ENCODE assay signal across 19 mouse cellular contexts in genomic region chr8:84038015-84038414, GRCm38 (mm10). TPM values are rescaled to one million over a fixed set of nuclear protein-coding genes. Genes with fewer than 3 reads are reported as not detected.
DNase-seq lines count a peak whose midpoint lies in the region; ATAC-seq and TF ChIP-seq lines count a peak whose summit lies in the region.
"Had no signal": no experiment of that assay in that cellular context is flagged by ENCODE, and none has a peak within 500 bp of the region (broad histone marks: within the 10 kb centered on the region; RNA-seq: fewer than 3 reads in every experiment).

No protein-coding gene starts in this region.

- no peaks in the 10 kb centered on the region for H3K4me1 ChIP-seq in kidney, adult 2 months (ENCODE audit: control insufficient read depth, insufficient read depth, low read length)
- peaks cover 9% of the 10 kb centered on the region for H3K4me1 ChIP-seq in kidney, embryonic 16.5 days (ENCODE audit: insufficient read depth, low read length)

- no peak overlapping the region for H3K27ac ChIP-seq in kidney, adult 2 months (ENCODE audit: insufficient read depth, low read depth, low read length)
- no peak overlapping the region for H3K27ac ChIP-seq in kidney, embryonic 16.5 days (ENCODE audit: low read length)
- H3K27ac ChIP-seq in layer of hippocampus, adult 2 months: no peak overlapping the region
- H3K27ac ChIP-seq: forebrain, embryonic 13.5 days; limb, embryonic 13.5 days; midbrain, embryonic 13.5 days had no signal

- no peak for TF ChIP-seq POLR2A in kidney, adult 2 months (IDR thresholded peaks at IDR 0.05; ENCODE audit: low read depth, low read length)

- no peaks in the 10 kb centered on the region for H3K9me3 ChIP-seq in kidney, embryonic 16.5 days (ENCODE audit: low read length)
- H3K9me3 ChIP-seq: forebrain, embryonic 13.5 days; limb, embryonic 13.5 days; midbrain, embryonic 13.5 days had no signal

- TF ChIP-seq CTCF in kidney, adult 2 months (conservative IDR thresholded peaks at IDR 0.05; ENCODE audit: insufficient read depth, insufficient read length, low read depth, low read length): no peak
- TF ChIP-seq CTCF in layer of hippocampus, adult 2 months (conservative IDR thresholded peaks at IDR 0.05): no peak

- peak; percentile 80 for DNase-seq in adrenal gland, adult 2 months
- no peak for DNase-seq in adrenal gland, adult 18-20 months (ENCODE audit: low spot score in 2 of 2)
- peak; percentile 60 for DNase-seq in kidney, adult 2 months
- DNase-seq in adrenal gland, postnatal 10 days: peak; percentile 59
- peak; percentile 70 for DNase-seq in kidney, postnatal 10 days
- DNase-seq in layer of hippocampus, adult 2 months (ENCODE audit: low spot score in 2 of 2): no peak
- no peak for DNase-seq in right cerebral cortex, postnatal 25 days
- DNase-seq: cerebellum, postnatal 10 days; embryo, embryonic 11 days; lung, adult 18-20 months had no signal

- no peaks in the 10 kb centered on the region for H3K27me3 ChIP-seq in kidney, adult 2 months (replicated peaks; ENCODE audit: control insufficient read depth, insufficient read depth, low read length)
- H3K27me3 ChIP-seq in kidney, embryonic 16.5 days (ENCODE audit: insufficient read depth, low read length): peaks cover 10% of the 10 kb centered on the region
- H3K27me3 ChIP-seq: Patski had no signal

- no peak for ATAC-seq in kidney, embryonic 16.5 days (ENCODE audit: low FRiP score, low TSS enrichment)
- ATAC-seq: forebrain, embryonic 13.5 days; midbrain, embryonic 13.5 days; Patski had no signal

- WGBS in kidney, adult 2 months: 55% methylated on average over 5 of the region's 5 CpGs
- WGBS in kidney, embryonic 16.5 days: 49% methylated on average over 5 of the region's 5 CpGs

- no peak overlapping the region for H3K9ac ChIP-seq in kidney, embryonic 16.5 days (replicated peaks; ENCODE audit: low read length)
- H3K9ac ChIP-seq: forebrain, embryonic 13.5 days; limb, embryonic 13.5 days; midbrain, embryonic 13.5 days had no signal

- H3K36me3 ChIP-seq in kidney, adult 2 months (ENCODE audit: control insufficient read depth, insufficient read depth, low read length): no peaks in the 10 kb centered on the region
- no peaks in the 10 kb centered on the region for H3K36me3 ChIP-seq in kidney, embryonic 16.5 days (ENCODE audit: insufficient read depth, low read length)
- H3K36me3 ChIP-seq: limb, embryonic 13.5 days; midbrain, embryonic 13.5 days had no signal

- no peak overlapping the region for H3K4me2 ChIP-seq in kidney, embryonic 16.5 days (replicated peaks; ENCODE audit: low read depth, low read length)
- H3K4me2 ChIP-seq: forebrain, embryonic 13.5 days; limb, embryonic 13.5 days; midbrain, embryonic 13.5 days had no signal

- no peak overlapping the region for H3K4me3 ChIP-seq in kidney, adult 2 months (ENCODE audit: insufficient read depth, low read depth, low read length)
- H3K4me3 ChIP-seq in kidney, embryonic 16.5 days (ENCODE audit: low read length): no peak overlapping the region
- no peak overlapping the region for H3K4me3 ChIP-seq in layer of hippocampus, adult 2 months
- H3K4me3 ChIP-seq: forebrain, embryonic 13.5 days; limb, embryonic 13.5 days; midbrain, embryonic 13.5 days; myocyte had no signal

RNA-seq across cellular contexts. Expression of gene Il27ra, which starts 4.4 kb away (rescaled TPM):
- 1 to 10 TPM; 2.0 to 2.5 TPM for total RNA-seq in adrenal gland, adult 2 months (2021)
- polyA plus RNA-seq in adrenal gland, adult 2 months (2012; rRNA removed): 2.0 and 2.7 TPM in 2 replicates
- 1 to 10 TPM; 1.7 to 1.9 TPM for total RNA-seq in adrenal gland, adult 18-20 months (2021)
- polyA plus RNA-seq in kidney, adult 2 months (2012; rRNA removed): 1.9 and 5.6 TPM in 2 replicates
- polyA plus RNA-seq in kidney, embryonic 16.5 days (2015; fragmentation: Nextera tagmentation; extraction: Ambion mirVana): 2.9 TPM in 2 replicates
- total RNA-seq in adrenal gland, postnatal 10 days (2021): 1 to 10 TPM; 5.3 to 6.9 TPM
- total RNA-seq in layer of hippocampus, adult 2 months (2021): 1 to 10 TPM; 2.0 TPM

RNA-seq across cellular contexts. Expression of gene Rln3, which starts 6.8 kb away (rescaled TPM):
- total RNA-seq in adrenal gland, adult 2 months (2021): not detected
- polyA plus RNA-seq in adrenal gland, adult 2 months (2012; rRNA removed): 0.36 and 0.46 TPM in 2 replicates
- not detected for total RNA-seq in adrenal gland, adult 18-20 months (2021)
- polyA plus RNA-seq in kidney, adult 2 months (2012; rRNA removed): 0.19 TPM in 1 of 2 replicates, not detected in the other
- polyA plus RNA-seq in kidney, embryonic 16.5 days (2015; fragmentation: Nextera tagmentation; extraction: Ambion mirVana): not detected in 2 replicates
- total RNA-seq in adrenal gland, postnatal 10 days (2021): under 1 TPM in 1 of 2 experiments, not detected in 1; 0.51 TPM
- not detected for total RNA-seq in layer of hippocampus, adult 2 months (2021)
- total RNA-seq: layer of hippocampus, adult 8-10 months; neutrophil, adult 5-6 weeks had no signal
- polyA plus RNA-seq: forebrain, embryonic 13.5 days; heart, postnatal 0 days; limb, embryonic 13.5 days; midbrain, embryonic 13.5 days; myocyte; Patski had no signal

RNA-seq across cellular contexts. Expression of gene Palm3, which starts 16.7 kb away (rescaled TPM):
- total RNA-seq in adrenal gland, adult 2 months (2021): 1 to 10 TPM in 1 of 2 experiments, under 1 TPM in 1; 0.26 to 2.5 TPM
- polyA plus RNA-seq in adrenal gland, adult 2 months (2012; rRNA removed): 0.59 and 1.2 TPM in 2 replicates
- total RNA-seq in adrenal gland, adult 18-20 months (2021): under 1 TPM; 0.33 to 0.38 TPM
- 7.8 and 7.9 TPM in 2 replicates for polyA plus RNA-seq in kidney, adult 2 months (2012; rRNA removed)
- polyA plus RNA-seq in kidney, embryonic 16.5 days (2015; fragmentation: Nextera tagmentation; extraction: Ambion mirVana): 15.5 and 16.7 TPM in 2 replicates
- under 1 TPM; 0.57 to 0.70 TPM for total RNA-seq in adrenal gland, postnatal 10 days (2021)
- total RNA-seq in layer of hippocampus, adult 2 months (2021): 1 to 10 TPM; 2.8 TPM

RNA-seq across cellular contexts. Expression of gene 2210011C24Rik, which starts 26.0 kb away (rescaled TPM):
- total RNA-seq in adrenal gland, adult 2 months (2021): not detected
- 0.19 and 0.87 TPM in 2 replicates for polyA plus RNA-seq in adrenal gland, adult 2 months (2012; rRNA removed)
- total RNA-seq in adrenal gland, adult 18-20 months (2021): not detected
- polyA plus RNA-seq in kidney, adult 2 months (2012; rRNA removed): 9.1 and 14.3 TPM in 2 replicates
- polyA plus RNA-seq in kidney, embryonic 16.5 days (2015; fragmentation: Nextera tagmentation; extraction: Ambion mirVana): 7.5 and 9.0 TPM in 2 replicates
- under 1 TPM in 1 of 2 experiments, not detected in 1; 0.24 TPM for total RNA-seq in adrenal gland, postnatal 10 days (2021)
- 1 to 10 TPM in 1 of 2 experiments, not detected in 1; 1.1 TPM for total RNA-seq in layer of hippocampus, adult 2 months (2021)
- total RNA-seq: neutrophil, adult 5-6 weeks had no signal
- polyA plus RNA-seq: forebrain, embryonic 13.5 days had no signal

RNA-seq across cellular contexts. Expression of gene Gm10643, which starts 26.9 kb away (rescaled TPM):
- total RNA-seq in adrenal gland, adult 2 months (2021): 1 to 10 TPM; 1.6 to 4.1 TPM
- polyA plus RNA-seq in adrenal gland, adult 2 months (2012; rRNA removed): 0.36 and 0.55 TPM in 2 replicates
- 1 to 10 TPM; 2.5 to 2.6 TPM for total RNA-seq in adrenal gland, adult 18-20 months (2021)
- 1.1 and 1.2 TPM in 2 replicates for polyA plus RNA-seq in kidney, adult 2 months (2012; rRNA removed)
- 1.2 TPM in 2 replicates for polyA plus RNA-seq in kidney, embryonic 16.5 days (2015; fragmentation: Nextera tagmentation; extraction: Ambion mirVana)
- total RNA-seq in adrenal gland, postnatal 10 days (2021): 1 to 10 TPM; 2.2 to 3.1 TPM
- 1 to 10 TPM; 4.2 to 6.7 TPM for total RNA-seq in layer of hippocampus, adult 2 months (2021)

Comparison
In these comparisons a context has a peak if more than half of its experiments do, and no peak if none do; other contexts are left out.
1. DNase-seq: peak in adrenal gland, adult 2 months (single experiment), kidney, adult 2 months (single experiment), adrenal gland, postnatal 10 days (single experiment) and kidney, postnatal 10 days (single experiment); none in adrenal gland, adult 18-20 months (0 of 2), layer of hippocampus, adult 2 months (0 of 2) and right cerebral cortex, postnatal 25 days (single experiment).